Mouse (Mus musculus): Measurements from ENCODE around the gene Lrrc8d.

Lrrc8d gene

GRCm38 (mm10) chr5:105699141-105700069, at the start of gene Lrrc8d:
Gene Lrrc8d, plus strand, starts transcription at chr5:105699969.
- peak; percentile 76 for DNase-seq (ENCODE audit: low read depth, low spot score)

GRCm38 (mm10) chr5:105650728-105651479, 48.9 kb upstream of the Lrrc8d start:
- DNase-seq (ENCODE audit: low read depth, low spot score): no peak

GRCm38 (mm10) chr5:105651561-105651991, 48.2 kb upstream of the Lrrc8d start:
- no peak for DNase-seq (ENCODE audit: low read depth, low spot score)

GRCm38 (mm10) chr5:105654237-105655063, 45.3 kb upstream of the Lrrc8d start:
- DNase-seq (ENCODE audit: low read depth, low spot score): peak; percentile 39

GRCm38 (mm10) chr5:105655100-105655734, 44.6 kb upstream of the Lrrc8d start:
- peak; percentile 12 for DNase-seq (ENCODE audit: low read depth, low spot score)

- no peak for DNase-seq (ENCODE audit: low read depth, low spot score)
Measured at GRCm38 (mm10) chr5:105661894-105662293, 37.9 kb upstream of the Lrrc8d start.

- no peak for DNase-seq (ENCODE audit: low read depth, low spot score)
Measured at GRCm38 (mm10) chr5:105666930-105667329, 32.8 kb upstream of the Lrrc8d start.

- no peak for DNase-seq (ENCODE audit: low read depth, low spot score)
Measured at GRCm38 (mm10) chr5:105667411-105667810, 32.4 kb upstream of the Lrrc8d start.

- no peak for DNase-seq (ENCODE audit: low read depth, low spot score)
Measured at GRCm38 (mm10) chr5:105669086-105669485, 30.7 kb upstream of the Lrrc8d start.

- DNase-seq (ENCODE audit: low read depth, low spot score): no peak
Measured at GRCm38 (mm10) chr5:105669508-105670353, 30.0 kb upstream of the Lrrc8d start.

GRCm38 (mm10) chr5:105672332-105672731, 27.4 kb upstream of the Lrrc8d start:
- DNase-seq (ENCODE audit: low read depth, low spot score): no peak

GRCm38 (mm10) chr5:105675511-105675910, 24.3 kb upstream of the Lrrc8d start:
- DNase-seq (ENCODE audit: low read depth, low spot score): no peak

GRCm38 (mm10) chr5:105677071-105677470, 22.7 kb upstream of the Lrrc8d start:
- no peak for DNase-seq (ENCODE audit: low read depth, low spot score)

GRCm38 (mm10) chr5:105678243-105678642, 21.5 kb upstream of the Lrrc8d start:
- DNase-seq (ENCODE audit: low read depth, low spot score): no peak

GRCm38 (mm10) chr5:105679261-105679660, 20.5 kb upstream of the Lrrc8d start:
- DNase-seq (ENCODE audit: low read depth, low spot score): no peak

GRCm38 (mm10) chr5:105679921-105680843, 19.6 kb upstream of the Lrrc8d start:
- DNase-seq (ENCODE audit: low read depth, low spot score): no peak

- no peak for DNase-seq (ENCODE audit: low read depth, low spot score)
Measured at GRCm38 (mm10) chr5:105682143-105682611, 17.6 kb upstream of the Lrrc8d start.

GRCm38 (mm10) chr5:105683912-105684350, 15.8 kb upstream of the Lrrc8d start:
- DNase-seq (ENCODE audit: low read depth, low spot score): no peak

Measured in brain, embryonic 18.5 days (tissue).